Mouse (Mus musculus): ENCODE results near the gene Mpi. TPM values are rescaled to one million over a fixed set of nuclear protein-coding genes. Genes with fewer than 3 reads are reported as not detected.

Gene Mpi
- 118 and 126 TPM in 2 replicates for polyA plus RNA-seq (2015; fragmentation: Nextera tagmentation; extraction: Ambion mirVana)

DNA sequence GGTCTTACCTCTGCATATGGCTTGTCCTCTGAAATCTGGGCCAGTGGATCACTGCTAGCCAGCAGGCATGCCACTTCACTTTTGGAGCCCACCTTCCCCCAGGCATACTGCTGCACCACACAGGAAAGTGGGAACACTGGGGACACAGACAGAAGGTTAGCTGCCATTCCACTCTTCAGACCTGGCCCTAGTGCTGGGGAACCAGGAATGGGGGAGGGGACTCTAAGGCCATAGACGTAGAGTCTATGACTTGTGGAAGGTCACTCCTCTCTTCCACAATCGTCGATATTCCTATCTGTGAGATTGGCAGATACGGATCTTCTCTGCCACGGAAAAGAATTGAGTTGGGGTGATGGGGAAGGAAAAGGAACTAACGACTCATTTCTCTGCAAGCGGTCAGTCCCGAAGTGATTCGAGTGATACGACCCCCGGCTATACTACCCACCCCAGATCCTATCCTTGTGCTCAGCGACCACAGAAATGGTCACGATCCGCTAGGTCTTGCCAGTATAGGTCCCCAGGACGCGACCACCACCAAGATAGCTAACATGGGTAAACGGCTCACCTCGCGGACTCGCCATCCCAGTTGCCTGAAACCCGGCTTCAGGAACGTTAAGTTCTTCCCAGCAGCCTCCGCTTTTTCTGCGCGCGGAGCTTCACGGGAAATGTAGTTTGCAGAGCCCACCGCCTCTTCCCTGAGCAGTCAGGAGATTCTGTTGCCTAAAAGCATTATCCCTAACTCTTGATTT is at the start of gene Mpi:
Gene Mpi (minus strand): TSS at position 625 of the 749 bp plus-strand sequence.

DNA sequence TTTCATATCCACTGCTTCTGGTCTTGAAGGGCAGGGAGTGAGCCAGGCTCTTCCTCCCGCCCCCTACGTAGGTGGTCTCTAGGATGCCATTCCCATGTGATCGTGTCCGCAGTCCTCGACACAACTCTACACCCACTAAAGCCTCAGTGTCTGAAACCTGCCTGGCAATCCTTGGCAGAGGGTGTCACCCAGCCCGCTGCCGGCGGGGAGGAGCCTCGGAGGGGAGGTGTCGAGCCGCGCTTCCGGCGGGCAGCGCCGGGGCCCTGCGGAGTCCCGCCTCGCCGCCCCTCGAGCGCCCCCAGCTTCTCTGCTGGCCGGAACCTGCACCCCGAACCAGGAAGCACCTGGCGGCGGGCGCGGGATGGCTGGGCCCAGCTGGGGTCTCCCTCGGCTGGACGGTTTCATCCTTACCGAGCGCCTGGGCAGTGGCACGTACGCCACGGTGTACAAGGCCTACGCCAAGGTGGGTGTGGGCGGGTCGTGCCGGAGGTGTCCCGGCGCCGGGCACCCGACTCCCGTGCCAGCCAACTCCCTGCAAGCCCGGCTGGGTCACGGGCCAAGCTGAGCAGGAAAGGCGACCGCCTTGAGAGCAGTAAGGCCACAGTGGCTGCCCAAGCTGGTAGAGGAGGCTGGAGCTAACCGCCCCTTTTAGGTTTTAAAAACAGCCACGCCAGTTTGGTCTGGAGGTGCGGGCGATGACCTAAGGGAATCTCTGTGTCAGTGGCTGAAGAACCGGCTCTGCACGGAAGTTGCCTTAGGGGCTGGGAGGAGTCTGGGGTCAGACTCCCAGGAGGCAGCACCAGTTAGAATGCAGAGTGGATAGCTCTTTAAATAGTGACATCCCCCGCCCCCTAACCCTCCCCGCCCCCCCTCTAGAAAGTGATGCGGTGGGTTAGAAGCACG is 36.9 kb upstream of the Mpi start, which contains the start of gene Ulk3:
Gene Ulk3 (plus strand): TSS at position 229 of the 903 bp plus-strand sequence.

DNA sequence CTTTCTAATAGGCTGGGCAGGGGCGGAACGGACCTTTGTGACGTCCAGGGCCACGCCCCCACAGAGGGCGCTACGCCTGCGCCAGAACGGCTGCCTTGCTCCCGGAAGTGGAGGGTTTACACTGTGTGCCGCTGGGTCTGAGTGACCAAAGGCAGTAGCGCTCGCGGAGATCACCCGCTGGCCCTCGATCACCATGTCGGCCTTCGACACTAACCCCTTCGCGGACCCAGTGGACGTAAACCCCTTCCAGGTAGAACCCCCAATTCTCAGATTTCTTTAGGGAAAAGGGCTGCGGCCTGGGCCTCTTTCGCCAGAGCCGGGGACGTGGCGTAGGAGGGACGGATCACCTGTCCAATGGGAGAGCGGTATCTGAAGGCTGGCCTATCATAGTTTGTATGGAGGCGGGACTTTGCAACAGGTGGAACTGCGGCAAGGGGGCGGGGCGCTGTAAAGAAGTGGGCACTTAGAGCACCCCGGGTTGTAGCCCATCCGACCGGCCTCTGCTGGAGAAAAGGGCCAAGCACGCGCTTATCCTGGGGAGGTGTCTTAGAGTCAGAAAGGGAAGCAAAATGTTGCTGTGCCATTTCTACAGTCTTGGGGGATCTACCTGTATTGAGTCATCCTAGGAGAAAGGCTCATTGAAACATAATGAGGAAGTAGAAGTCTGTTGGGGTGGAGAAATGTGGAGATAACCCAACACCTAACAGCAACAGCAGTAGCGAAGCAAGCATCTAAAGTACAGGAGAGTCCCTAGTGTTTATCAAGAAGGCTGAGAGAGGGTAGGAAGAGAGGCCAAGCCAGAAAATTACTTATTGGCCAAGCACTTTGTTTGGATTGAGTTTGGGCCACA is 8.5 kb upstream of the Mpi start, which contains the start of gene Scamp2:
Gene Scamp2 (plus strand): TSS at position 83 of the 850 bp plus-strand sequence.

DNA sequence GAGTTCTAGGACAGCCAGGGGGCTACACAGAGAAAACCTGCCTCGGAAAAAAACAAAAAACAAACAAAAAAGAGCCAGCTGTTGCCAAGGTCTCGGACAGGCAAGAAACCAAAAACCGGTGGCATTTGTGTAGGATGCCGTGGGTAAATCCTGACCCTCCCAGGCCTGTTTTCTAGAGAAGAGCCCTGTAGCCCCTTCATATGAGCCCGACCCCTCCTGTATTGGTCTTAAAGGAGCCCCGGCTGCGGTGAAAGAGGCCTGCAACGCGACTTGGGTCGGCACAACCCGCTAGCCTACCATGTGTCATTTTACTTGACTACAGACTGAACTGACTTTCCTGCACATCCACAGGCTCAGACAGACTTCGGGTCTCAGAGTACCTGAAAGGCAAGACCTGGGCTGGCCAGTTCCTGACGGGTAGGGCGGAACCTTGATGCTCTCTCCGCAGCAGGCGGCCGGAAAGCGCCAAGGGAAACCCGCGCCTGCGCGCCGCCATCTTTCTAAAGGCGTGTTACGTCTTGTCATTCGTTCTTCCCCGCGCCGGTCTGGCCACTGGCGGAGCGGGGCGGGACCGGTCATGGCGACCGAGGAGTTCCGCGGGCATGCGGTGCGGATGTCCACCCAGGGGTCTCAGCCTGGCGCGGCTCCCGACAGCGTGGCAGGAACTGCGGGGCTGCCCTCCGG is 15.4 kb downstream of the Mpi start, which contains the start of gene Fam219b:
Gene Fam219b (plus strand): TSS at position 485 of the 684 bp plus-strand sequence.

DNA sequence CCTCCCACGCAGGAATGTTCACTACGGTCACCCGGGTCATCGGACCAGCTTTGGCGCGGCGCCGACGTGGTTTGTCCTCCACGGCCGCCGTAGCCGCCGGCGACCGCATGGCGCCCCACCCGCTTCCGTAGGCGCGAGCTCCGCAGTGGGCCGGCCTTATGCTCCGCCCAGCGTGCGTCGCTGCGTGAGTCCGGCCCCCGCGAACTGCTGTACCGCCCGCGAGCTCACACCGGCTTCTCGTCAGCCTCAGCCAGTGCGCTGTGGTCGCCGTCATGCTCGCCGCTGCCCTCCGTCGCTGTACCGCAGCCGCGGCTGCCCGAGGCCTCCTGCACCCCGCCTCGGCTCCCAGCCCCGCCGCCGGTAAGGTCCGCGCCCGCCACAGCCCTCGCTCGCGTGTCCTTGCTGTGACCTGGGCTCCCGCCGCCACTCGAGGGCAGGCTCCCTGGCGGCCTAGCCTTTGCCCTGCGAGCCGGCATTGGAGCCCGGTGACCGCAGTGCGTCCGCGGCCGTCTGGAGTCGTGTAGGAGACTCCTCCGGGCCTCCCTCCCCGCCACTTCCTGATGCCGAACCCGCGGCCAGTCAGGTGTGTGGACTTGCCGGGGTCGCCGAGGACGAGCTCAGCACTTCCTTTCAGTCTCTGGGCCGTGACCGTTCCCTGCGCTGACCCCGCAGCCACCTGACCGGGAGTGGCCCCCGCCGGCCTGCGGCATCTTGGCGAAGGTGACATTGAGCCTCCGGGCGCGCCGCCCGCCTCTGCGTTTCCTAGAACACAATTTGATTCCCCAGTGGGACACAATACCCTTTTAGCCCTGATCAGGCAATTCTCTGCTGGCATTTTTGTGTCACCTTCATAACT is 31.3 kb downstream of the Mpi start, which contains the start of gene Cox5a:
Gene Cox5a (plus strand): TSS at position 219 of the 856 bp plus-strand sequence.

DNA sequence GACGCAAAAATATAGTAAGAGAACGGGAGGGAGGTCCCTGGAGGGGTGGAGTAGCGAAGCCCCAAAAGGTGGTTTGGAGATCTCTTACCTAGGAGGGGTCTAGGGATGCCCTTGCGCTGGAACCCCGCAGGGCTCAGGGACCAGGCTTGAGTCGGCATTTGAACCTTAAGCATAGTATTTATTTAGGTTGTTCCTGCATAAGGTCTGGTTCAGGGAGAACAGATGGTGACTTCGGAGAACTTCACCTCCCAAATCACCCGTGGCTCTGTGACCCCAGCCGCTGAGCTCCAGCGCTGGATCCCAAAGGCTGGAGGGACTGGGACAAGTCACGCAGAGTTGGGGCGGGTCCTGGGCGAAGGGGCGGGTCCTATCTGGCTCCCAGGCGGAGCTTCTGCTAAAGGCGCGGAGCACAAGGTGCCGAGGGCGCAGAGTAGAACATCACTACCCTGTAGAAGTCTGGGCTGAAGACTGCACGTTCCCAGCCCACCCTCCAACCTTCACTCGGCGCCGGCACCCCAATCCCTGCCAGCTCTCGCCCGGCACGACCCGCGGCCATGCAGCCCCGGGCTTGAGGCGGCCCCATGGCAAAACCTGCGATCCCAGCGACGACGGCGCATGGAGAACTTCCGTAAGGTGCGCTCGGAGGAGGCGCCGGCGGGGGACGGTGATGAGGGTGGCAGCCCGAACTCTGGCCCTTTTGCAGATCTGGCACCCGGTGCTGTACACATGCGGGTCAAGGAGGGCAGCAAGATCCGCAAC is 48.8 kb downstream of the Mpi start, which contains the start of gene Rpp25:
Gene Rpp25 (plus strand): TSS at position 405 of the 759 bp plus-strand sequence.

Other genes with a start within 250 kb of the Mpi start
- gene Ppcdc, start 112.6 kb downstream of the Mpi start, polyA plus RNA-seq (2015; fragmentation: Nextera tagmentation; extraction: Ambion mirVana): 14.5 and 14.9 TPM in 2 replicates
- 7.9 and 8.3 TPM in 2 replicates for gene Scamp5, start 84.7 kb downstream of the Mpi start, polyA plus RNA-seq (2015; fragmentation: Nextera tagmentation; extraction: Ambion mirVana)
- gene Rpp25, start 48.7 kb downstream of the Mpi start, polyA plus RNA-seq (2015; fragmentation: Nextera tagmentation; extraction: Ambion mirVana): 0.18 and 0.19 TPM in 2 replicates
- 1,582 and 1,881 TPM in 2 replicates for gene Cox5a, start 31.5 kb downstream of the Mpi start, polyA plus RNA-seq (2015; fragmentation: Nextera tagmentation; extraction: Ambion mirVana)
- 10.2 and 12.0 TPM in 2 replicates for gene Fam219b, start 15.2 kb downstream of the Mpi start, polyA plus RNA-seq (2015; fragmentation: Nextera tagmentation; extraction: Ambion mirVana)
- gene Scamp2, start 8.2 kb upstream of the Mpi start, polyA plus RNA-seq (2015; fragmentation: Nextera tagmentation; extraction: Ambion mirVana): 77.4 and 83.4 TPM in 2 replicates
- 7.6 and 10.5 TPM in 2 replicates for gene Ulk3, start 36.7 kb upstream of the Mpi start, polyA plus RNA-seq (2015; fragmentation: Nextera tagmentation; extraction: Ambion mirVana)
- 0.09 and 0.10 TPM in 2 replicates for gene Cplx3, start 53.5 kb upstream of the Mpi start, polyA plus RNA-seq (2015; fragmentation: Nextera tagmentation; extraction: Ambion mirVana)
- gene Lman1l, start 68.0 kb upstream of the Mpi start, polyA plus RNA-seq (2015; fragmentation: Nextera tagmentation; extraction: Ambion mirVana): not detected in 2 replicates
- gene Csk, start 100.9 kb upstream of the Mpi start, polyA plus RNA-seq (2015; fragmentation: Nextera tagmentation; extraction: Ambion mirVana): 10.5 and 13.5 TPM in 2 replicates
- not detected in 2 replicates for gene Cyp1a2, start 130.9 kb upstream of the Mpi start, polyA plus RNA-seq (2015; fragmentation: Nextera tagmentation; extraction: Ambion mirVana)
- not detected in 2 replicates for gene Cyp1a1, start 135.2 kb upstream of the Mpi start, polyA plus RNA-seq (2015; fragmentation: Nextera tagmentation; extraction: Ambion mirVana)
- gene Edc3, start 155.8 kb upstream of the Mpi start, polyA plus RNA-seq (2015; fragmentation: Nextera tagmentation; extraction: Ambion mirVana): 11.0 and 11.1 TPM in 2 replicates
- gene Clk3, start 213.1 kb upstream of the Mpi start, polyA plus RNA-seq (2015; fragmentation: Nextera tagmentation; extraction: Ambion mirVana): 33.6 and 34.7 TPM in 2 replicates

Measured in skeletal muscle tissue, postnatal 0 days (tissue).